Mouse (Mus musculus): Measurements from ENCODE around the gene Zfp710. TPM values are rescaled to one million over a fixed set of nuclear protein-coding genes. Genes with fewer than 3 reads are reported as not detected.
A peak's percentile ranks its signal among the peaks of the same experiment; 100 is the strongest.

The Zfp710 gene
- polyA plus RNA-seq, 1 experiment from 2014 or later, result 9.4 TPM

DNA sequence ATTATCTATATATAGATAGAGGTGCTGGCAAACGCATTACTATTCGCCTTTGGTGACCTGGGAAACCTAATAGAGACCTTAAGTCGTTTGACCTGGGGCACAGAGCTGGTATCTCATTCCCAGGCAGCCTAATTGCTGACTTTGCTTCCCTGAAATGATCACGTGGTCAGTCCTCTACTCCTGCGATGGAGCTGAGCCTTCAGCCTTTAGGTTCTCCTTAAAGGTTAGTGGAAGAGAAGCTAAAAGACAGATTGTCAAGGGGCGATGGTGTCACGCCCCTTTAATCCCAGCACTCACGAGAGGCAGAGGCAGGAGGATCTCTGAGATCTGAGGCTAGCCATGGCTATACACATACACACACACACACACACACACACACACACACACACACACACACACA, 5.9 kb downstream of the Zfp710 start:
- H3K27me3 ChIP-seq (replicated peaks; ENCODE audit: control insufficient read depth, insufficient read depth, low read length), result no peaks in the 10 kb centered on the region
- H3K36me3 ChIP-seq (ENCODE audit: control insufficient read depth, insufficient read depth), result no peaks in the 10 kb centered on the region
- H3K4me1 ChIP-seq (replicated peaks; ENCODE audit: control insufficient read depth, insufficient read depth, low read length), result peaks cover 9% of the 10 kb centered on the region
- no peak for TF ChIP-seq CTCF (IDR thresholded peaks at IDR 0.05; ENCODE audit: low read depth)
- H3K4me2 ChIP-seq (replicated peaks; ENCODE audit: low read depth), result no peak overlapping the region
- 75% methylated on average over 8 of the region's 8 CpGs for WGBS
- no peaks in the 10 kb centered on the region for H3K9me3 ChIP-seq (ENCODE audit: control insufficient read depth)
- H3K27ac ChIP-seq (ENCODE audit: low read depth, low read length), result no peak overlapping the region
- no peak overlapping the region for H3K4me3 ChIP-seq (ENCODE audit: low read depth, low read length)
- no peak for ATAC-seq
- no peak overlapping the region for H3K9ac ChIP-seq (ENCODE audit: low read depth, low read length)

DNA sequence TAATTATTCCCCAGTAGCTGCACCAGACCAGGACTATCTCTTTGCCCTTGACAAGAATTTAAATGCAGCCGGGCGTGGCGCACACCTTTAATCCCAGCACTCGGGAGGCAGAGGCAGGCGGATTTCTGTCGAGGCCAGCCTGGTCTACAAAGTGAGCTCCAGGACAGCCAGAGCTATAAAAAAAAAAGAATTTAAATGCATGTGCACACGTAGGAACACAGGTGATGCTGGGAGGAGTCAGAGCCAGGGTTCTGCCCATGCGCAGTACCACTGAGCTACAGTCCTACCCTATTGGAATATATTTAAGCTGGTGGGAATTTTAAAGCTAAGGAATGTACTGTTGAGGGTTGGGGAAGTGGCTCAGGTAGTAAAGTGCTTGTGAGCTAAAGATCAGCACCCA, 6.4 kb downstream of the Zfp710 start:
- Histone ChIP-seq H3K4me3 (ENCODE audit: low read depth, low read length) (no peak overlapping the region), H3K27ac (ENCODE audit: low read depth, low read length) (no peak overlapping the region), H3K36me3 (ENCODE audit: control insufficient read depth, insufficient read depth) (no peaks in the 10 kb centered on the region), H3K27me3 (replicated peaks; ENCODE audit: control insufficient read depth, insufficient read depth, low read length) (no peaks in the 10 kb centered on the region), H3K4me1 (replicated peaks; ENCODE audit: control insufficient read depth, insufficient read depth, low read length) (peaks cover 9% of the 10 kb centered on the region), H3K4me2 (replicated peaks; ENCODE audit: low read depth) (no peak overlapping the region), H3K9ac (ENCODE audit: low read depth, low read length) (no peak overlapping the region), H3K9me3 (ENCODE audit: control insufficient read depth) (no peaks in the 10 kb centered on the region)
- TF ChIP-seq CTCF (IDR thresholded peaks at IDR 0.05; ENCODE audit: low read depth), result no peak
- WGBS, result 86% methylated on average over 8 of the region's 8 CpGs
- ATAC-seq, result no peak

DNA sequence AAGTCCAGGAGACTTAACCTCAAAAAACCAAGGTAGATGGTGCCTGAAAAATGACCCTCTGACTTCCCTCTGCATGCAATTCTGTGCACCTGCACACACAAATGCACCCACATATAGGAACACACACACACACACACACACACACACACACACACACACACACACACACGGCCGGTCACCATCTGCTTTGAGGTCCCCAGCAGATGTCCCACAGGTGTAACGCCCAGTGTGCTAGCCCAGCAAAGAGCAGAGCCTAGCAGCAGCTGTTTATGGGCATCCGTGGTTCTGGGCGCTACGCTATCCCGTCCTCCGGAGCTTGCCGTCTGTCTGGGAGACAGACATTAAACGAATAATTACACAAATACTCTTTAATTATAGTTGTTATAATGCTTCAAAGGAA, 6.9 kb downstream of the Zfp710 start:
- Histone ChIP-seq H3K9me3 (ENCODE audit: control insufficient read depth) (no peaks in the 10 kb centered on the region), H3K27me3 (replicated peaks; ENCODE audit: control insufficient read depth, insufficient read depth, low read length) (no peaks in the 10 kb centered on the region), H3K4me1 (replicated peaks; ENCODE audit: control insufficient read depth, insufficient read depth, low read length) (peaks cover 9% of the 10 kb centered on the region), H3K4me2 (replicated peaks; ENCODE audit: low read depth) (no peak overlapping the region), H3K36me3 (ENCODE audit: control insufficient read depth, insufficient read depth) (no peaks in the 10 kb centered on the region), H3K9ac (ENCODE audit: low read depth, low read length) (no peak overlapping the region), H3K4me3 (ENCODE audit: low read depth, low read length) (no peak overlapping the region), H3K27ac (ENCODE audit: low read depth, low read length) (no peak overlapping the region)
- TF ChIP-seq CTCF (IDR thresholded peaks at IDR 0.05; ENCODE audit: low read depth), result no peak
- WGBS, result 69% methylated on average over 10 of the region's 10 CpGs
- no peak for ATAC-seq

DNA sequence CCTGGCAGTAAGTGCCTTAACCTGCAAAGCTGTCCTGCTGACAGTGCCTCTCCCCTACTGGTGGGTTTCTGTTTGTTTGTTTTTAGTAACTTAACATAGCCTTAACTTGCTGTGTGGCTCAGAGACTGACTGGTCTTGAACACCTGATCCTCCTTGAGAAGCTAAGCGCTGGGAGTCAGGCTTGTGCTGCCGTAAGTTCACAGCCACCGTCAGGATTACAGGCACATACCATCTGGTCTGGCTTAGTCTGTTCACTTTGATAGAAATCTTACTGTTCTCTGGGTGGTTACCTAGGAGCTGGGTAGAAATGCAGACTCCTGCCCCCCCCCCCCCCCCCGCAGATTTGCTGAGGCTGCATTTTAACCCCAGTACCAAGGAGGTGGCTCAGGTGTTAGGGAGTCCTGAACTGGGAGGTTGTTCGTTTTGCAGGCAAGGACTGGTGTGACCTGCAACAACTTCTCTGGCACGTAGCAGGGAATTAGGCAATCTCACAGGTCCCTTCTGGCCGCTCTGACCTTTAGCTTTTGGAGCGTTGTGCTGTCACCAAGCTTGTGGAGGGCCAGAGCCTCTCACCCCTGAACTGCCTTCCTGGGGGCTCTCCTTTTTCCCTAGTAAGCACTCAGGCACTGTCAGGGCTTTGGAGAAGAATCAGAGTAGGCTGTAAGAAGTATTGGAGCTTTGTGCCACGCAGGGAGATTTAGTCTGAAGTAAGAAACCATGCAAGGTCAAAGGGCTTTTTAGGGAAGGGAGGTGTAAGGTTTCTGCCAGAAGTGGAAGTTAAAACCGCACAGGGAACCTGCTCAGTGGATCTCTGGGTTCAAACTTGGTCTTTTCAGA, 7.8 kb downstream of the Zfp710 start:
- peak overlapping the region; percentile 89 for H3K27ac ChIP-seq (ENCODE audit: low read depth, low read length)
- no peak for TF ChIP-seq CTCF (IDR thresholded peaks at IDR 0.05; ENCODE audit: low read depth)
- H3K4me2 ChIP-seq (replicated peaks; ENCODE audit: low read depth), result peak overlapping the region; percentile 46
- WGBS, result 33% methylated on average over 10 of the region's 10 CpGs
- peak overlapping the region; percentile 27; the same call in 1 of the 2 replicates for H3K9ac ChIP-seq (ENCODE audit: low read depth, low read length)
- no peaks in the 10 kb centered on the region for H3K9me3 ChIP-seq (ENCODE audit: control insufficient read depth)
- ATAC-seq, result 0 out of 2 replicates have a peak, but pooled peaks have one; percentile 7
- no peaks in the 10 kb centered on the region for H3K36me3 ChIP-seq (ENCODE audit: control insufficient read depth, insufficient read depth)
- H3K4me3 ChIP-seq (ENCODE audit: low read depth, low read length), result no peak overlapping the region
- H3K4me1 ChIP-seq (replicated peaks; ENCODE audit: control insufficient read depth, insufficient read depth, low read length), result peaks cover 9% of the 10 kb centered on the region
- H3K27me3 ChIP-seq (replicated peaks; ENCODE audit: control insufficient read depth, insufficient read depth, low read length), result no peaks in the 10 kb centered on the region

DNA sequence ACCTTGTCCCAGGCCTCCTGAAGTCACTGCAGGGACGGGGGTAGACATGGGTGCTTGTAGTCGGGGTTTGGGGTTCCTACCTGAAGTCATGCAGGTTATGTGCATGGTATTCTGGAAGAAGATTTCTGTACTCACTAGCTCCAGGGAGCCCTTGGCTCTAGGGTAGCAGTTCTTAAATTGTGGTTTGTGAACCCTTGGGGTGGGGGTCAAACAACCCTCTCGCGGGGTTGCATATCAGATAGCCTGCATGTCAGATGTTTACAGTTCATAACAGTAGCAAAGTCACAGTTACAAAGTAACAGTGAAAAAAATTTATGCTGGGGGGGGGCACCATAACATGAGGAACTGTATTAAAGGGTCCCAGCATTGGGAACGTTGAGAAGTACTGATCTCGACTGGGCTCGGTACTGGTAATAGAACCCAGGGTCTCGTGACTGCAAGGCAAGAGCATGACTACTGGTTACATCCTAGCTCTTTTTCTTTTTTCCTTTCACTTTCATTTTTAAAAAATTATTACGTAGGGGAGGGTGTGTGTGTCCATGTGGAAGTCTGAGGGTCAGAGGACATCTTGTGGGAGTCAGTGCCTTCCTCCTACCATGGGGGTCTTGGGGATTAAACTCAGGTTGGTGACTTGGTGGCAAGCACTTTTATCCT, 8.6 kb downstream of the Zfp710 start:
- no peaks in the 10 kb centered on the region for H3K9me3 ChIP-seq (ENCODE audit: control insufficient read depth)
- no peaks in the 10 kb centered on the region for H3K27me3 ChIP-seq (replicated peaks; ENCODE audit: control insufficient read depth, insufficient read depth, low read length)
- H3K36me3 ChIP-seq (ENCODE audit: control insufficient read depth, insufficient read depth), result no peaks in the 10 kb centered on the region
- no peak for TF ChIP-seq CTCF (IDR thresholded peaks at IDR 0.05; ENCODE audit: low read depth)
- peak overlapping the region; percentile 46 for H3K4me2 ChIP-seq (replicated peaks; ENCODE audit: low read depth)
- no peak overlapping the region; the same call in 1 of the 2 replicates for H3K4me3 ChIP-seq (ENCODE audit: low read depth, low read length)
- WGBS, result 37% methylated on average over 9 of the region's 9 CpGs
- peak overlapping the region; percentile 27; the same call in 1 of the 2 replicates for H3K9ac ChIP-seq (ENCODE audit: low read depth, low read length)
- peaks cover 9% of the 10 kb centered on the region for H3K4me1 ChIP-seq (replicated peaks; ENCODE audit: control insufficient read depth, insufficient read depth, low read length)
- ATAC-seq, result peak; percentile 56
- H3K27ac ChIP-seq (ENCODE audit: low read depth, low read length), result peak overlapping the region; percentile 89

- H3K27ac ChIP-seq (ENCODE audit: low read depth, low read length), result peak overlapping the region; percentile 89
- no peak overlapping the region for H3K9ac ChIP-seq (ENCODE audit: low read depth, low read length)
- peak overlapping the region; percentile 46; the same call in 1 of the 2 replicates for H3K4me2 ChIP-seq (replicated peaks; ENCODE audit: low read depth)
- no peaks in the 10 kb centered on the region for H3K36me3 ChIP-seq (ENCODE audit: control insufficient read depth, insufficient read depth)
- peaks cover 5% of the 10 kb centered on the region for H3K4me1 ChIP-seq (replicated peaks; ENCODE audit: control insufficient read depth, insufficient read depth, low read length)
- ATAC-seq, result no peak
- no peaks in the 10 kb centered on the region for H3K9me3 ChIP-seq (ENCODE audit: control insufficient read depth)
- H3K27me3 ChIP-seq (replicated peaks; ENCODE audit: control insufficient read depth, insufficient read depth, low read length), result no peaks in the 10 kb centered on the region
- H3K4me3 ChIP-seq (ENCODE audit: low read depth, low read length), result no peak overlapping the region
- WGBS, result 66% methylated on average over 9 of the region's 9 CpGs
- no peak for TF ChIP-seq CTCF (IDR thresholded peaks at IDR 0.05; ENCODE audit: low read depth)
Measured at GRCm38 (mm10) chr7:80033771-80034170, 9.2 kb downstream of the Zfp710 start.
